Comparison of ENCODE assay signal across 22 mouse cellular contexts in the genomic region with DNA sequence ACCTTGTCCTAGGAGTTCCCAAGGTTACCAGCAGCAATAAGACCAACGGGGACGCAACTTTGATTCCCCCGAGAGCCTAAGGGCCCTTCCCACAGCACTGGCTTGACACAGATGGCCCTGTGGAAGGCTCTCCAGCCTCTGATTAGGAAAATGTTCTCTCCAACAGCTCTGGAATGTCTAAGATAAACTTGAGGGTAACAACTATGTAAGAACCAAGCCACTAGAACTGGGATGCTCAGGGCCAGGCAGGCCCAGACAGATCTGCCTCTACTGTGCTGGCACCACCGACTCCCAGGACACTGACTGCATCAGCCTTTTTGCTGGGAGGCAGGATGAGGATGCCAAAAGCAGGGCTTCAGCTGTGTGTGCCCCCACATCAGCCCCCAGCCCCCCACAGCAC.
DNase-seq lines count a peak whose midpoint lies in the region; ATAC-seq lines count a peak whose summit lies in the region.
"Had no signal": no experiment of that assay in that cellular context is flagged by ENCODE, and none has a peak within 500 bp of the region (broad histone marks: within the 10 kb centered on the region; RNA-seq: fewer than 3 reads in every experiment).

No protein-coding gene starts in this region.

- peak overlapping the region; percentile 24; the same call in 1 of the 2 replicates for H3K27ac ChIP-seq in heart, embryonic 12.5 days (ENCODE audit: poor library complexity, severe bottlenecking)
- no peak overlapping the region for H3K27ac ChIP-seq in liver, embryonic 16.5 days (ENCODE audit: low read length)
- no peak overlapping the region for H3K27ac ChIP-seq in liver, embryonic 12.5 days
- H3K27ac ChIP-seq in embryonic facial prominence, embryonic 13.5 days: peak overlapping the region; percentile 75
- H3K27ac ChIP-seq in limb, embryonic 11.5 days (replicated peaks; ENCODE audit: low read depth, low read length): 0 out of 2 replicates have a peak overlapping the region, but pooled peaks have one; percentile 3
- H3K27ac ChIP-seq: embryonic facial prominence, embryonic 12.5 days; hindbrain, embryonic 12.5 days; kidney, postnatal 0 days; layer of hippocampus, adult 2 months; midbrain, embryonic 10.5 days; neural tube, embryonic 13.5 days had no signal

- no peaks in the 10 kb centered on the region for H3K36me3 ChIP-seq in heart, embryonic 12.5 days
- no peaks in the 10 kb centered on the region for H3K36me3 ChIP-seq in liver, embryonic 16.5 days (ENCODE audit: control insufficient read depth, insufficient read depth)
- H3K36me3 ChIP-seq in liver, embryonic 12.5 days: no peaks in the 10 kb centered on the region
- H3K36me3 ChIP-seq in embryonic facial prominence, embryonic 13.5 days: no peaks in the 10 kb centered on the region
- no peaks in the 10 kb centered on the region for H3K36me3 ChIP-seq in limb, embryonic 11.5 days (ENCODE audit: control insufficient read depth, insufficient read depth, low read length)
- H3K36me3 ChIP-seq: embryonic facial prominence, embryonic 12.5 days; hindbrain, embryonic 12.5 days; midbrain, embryonic 10.5 days; neural tube, embryonic 13.5 days had no signal

- no peak overlapping the region for H3K4me3 ChIP-seq in heart, embryonic 12.5 days
- H3K4me3 ChIP-seq in liver, embryonic 16.5 days (ENCODE audit: low read depth, low read length): no peak overlapping the region
- no peak overlapping the region for H3K4me3 ChIP-seq in liver, embryonic 12.5 days
- no peak overlapping the region for H3K4me3 ChIP-seq in embryonic facial prominence, embryonic 13.5 days
- H3K4me3 ChIP-seq in limb, embryonic 11.5 days (ENCODE audit: low read depth, low read length): no peak overlapping the region
- H3K4me3 ChIP-seq: embryonic facial prominence, embryonic 12.5 days; hindbrain, embryonic 12.5 days; layer of hippocampus, adult 2 months; midbrain, embryonic 10.5 days; neural tube, embryonic 13.5 days had no signal

- DNase-seq in heart, postnatal 36 days: no peak
- DNase-seq in limb, embryonic 11.5 days (ENCODE audit: low spot score): no peak
- no peak for DNase-seq in embryo, embryonic 10.5 days (ENCODE audit: low spot score)
- no peak for DNase-seq in MN1 (ENCODE audit: low spot score)
- DNase-seq: adrenal gland, postnatal 36 days; B cell, adult 2 months; gastrocnemius, postnatal 25 days; lung, postnatal 36 days; thymus, postnatal 25 days had no signal

- H3K4me1 ChIP-seq in heart, embryonic 12.5 days (replicated peaks): peaks cover 37% of the 10 kb centered on the region
- H3K4me1 ChIP-seq in liver, embryonic 16.5 days (ENCODE audit: control insufficient read depth, low read depth, low read length): no peaks in the 10 kb centered on the region
- 0 out of 2 replicates have a peak, but pooled peaks cover 4% of the 10 kb centered on the region for H3K4me1 ChIP-seq in liver, embryonic 12.5 days
- H3K4me1 ChIP-seq in embryonic facial prominence, embryonic 13.5 days: peaks cover 48% of the 10 kb centered on the region
- peaks cover 37% of the 10 kb centered on the region for H3K4me1 ChIP-seq in limb, embryonic 11.5 days (ENCODE audit: control insufficient read depth, insufficient read depth, low read length)
- H3K4me1 ChIP-seq: midbrain, embryonic 10.5 days had no signal

- no peak overlapping the region for H3K4me2 ChIP-seq in heart, embryonic 12.5 days
- no peak overlapping the region for H3K4me2 ChIP-seq in liver, embryonic 16.5 days (ENCODE audit: low read depth, low read length)
- H3K4me2 ChIP-seq in liver, embryonic 12.5 days: no peak overlapping the region
- H3K4me2 ChIP-seq in embryonic facial prominence, embryonic 13.5 days: no peak overlapping the region
- no peak overlapping the region for H3K4me2 ChIP-seq in limb, embryonic 11.5 days (ENCODE audit: low read depth, severe bottlenecking)
- H3K4me2 ChIP-seq: embryonic facial prominence, embryonic 12.5 days; hindbrain, embryonic 12.5 days; neural tube, embryonic 13.5 days had no signal

- ATAC-seq in heart, embryonic 12.5 days (ENCODE audit: insufficient number of reproducible peaks, low FRiP score): no peak
- 0 out of 2 replicates have a peak, but pooled peaks have one; percentile 24 for ATAC-seq in liver, embryonic 16.5 days (ENCODE audit: low read depth)
- ATAC-seq in liver, embryonic 12.5 days: no peak
- 0 out of 2 replicates have a peak, but pooled peaks have one; percentile 18 for ATAC-seq in embryonic facial prominence, embryonic 13.5 days (ENCODE audit: insufficient number of reproducible peaks, insufficient read depth, low FRiP score, low TSS enrichment, low read depth)
- no peak for ATAC-seq in limb, embryonic 11.5 days (ENCODE audit: insufficient number of reproducible peaks, low FRiP score, low TSS enrichment, low read depth)
- ATAC-seq: activated CD4-positive, CD25-positive, alpha-beta regulatory T cell, adult 4 months; inflammation-experienced regulatory T-cells, adult 6 months; Patski had no signal

- WGBS in heart, embryonic 12.5 days: 28% methylated on average over 4 of the region's 4 CpGs
- WGBS in liver, embryonic 16.5 days (ENCODE audit: insufficient replicate concordance): 55% methylated on average over 4 of the region's 4 CpGs
- WGBS in liver, embryonic 12.5 days (ENCODE audit: insufficient replicate concordance): 65% methylated on average over 4 of the region's 4 CpGs
- 62% methylated on average over 4 of the region's 4 CpGs for WGBS in embryonic facial prominence, embryonic 13.5 days
- WGBS in limb, embryonic 11.5 days: 59% methylated on average over 4 of the region's 4 CpGs

- H3K27me3 ChIP-seq in heart, embryonic 12.5 days (replicated peaks): no peaks in the 10 kb centered on the region
- H3K27me3 ChIP-seq in liver, embryonic 16.5 days (ENCODE audit: control insufficient read depth, insufficient read depth, low read depth, low read length): no peaks in the 10 kb centered on the region; the same call in 1 of the 2 replicates
- peaks cover 42% of the 10 kb centered on the region; the same call in 1 of the 2 replicates for H3K27me3 ChIP-seq in liver, embryonic 12.5 days (replicated peaks)
- H3K27me3 ChIP-seq in embryonic facial prominence, embryonic 13.5 days: no peaks in the 10 kb centered on the region
- H3K27me3 ChIP-seq in limb, embryonic 11.5 days (ENCODE audit: control insufficient read depth, insufficient read depth, low read length): no peaks in the 10 kb centered on the region
- H3K27me3 ChIP-seq: embryonic facial prominence, embryonic 12.5 days; hindbrain, embryonic 12.5 days; neural tube, embryonic 13.5 days; Patski had no signal

- intact Hi-C loops in heart, postnatal 36 days (cut with DNase I): loop anchor here (2.0 to 5.0 kb wide), 2 partner anchors 21 to 87 kb away; a partner anchor contains a TSS

- H3K9me3 ChIP-seq in heart, embryonic 12.5 days (replicated peaks): no peaks in the 10 kb centered on the region
- no peaks in the 10 kb centered on the region for H3K9me3 ChIP-seq in liver, embryonic 16.5 days (replicated peaks; ENCODE audit: control insufficient read depth, low read length)
- H3K9me3 ChIP-seq in liver, embryonic 12.5 days (replicated peaks): no peaks in the 10 kb centered on the region
- no peaks in the 10 kb centered on the region for H3K9me3 ChIP-seq in embryonic facial prominence, embryonic 13.5 days
- no peaks in the 10 kb centered on the region for H3K9me3 ChIP-seq in limb, embryonic 11.5 days (ENCODE audit: control insufficient read depth, low read length)
- H3K9me3 ChIP-seq: embryonic facial prominence, embryonic 12.5 days; hindbrain, embryonic 12.5 days; midbrain, embryonic 10.5 days; neural tube, embryonic 13.5 days had no signal

- H3K9ac ChIP-seq in heart, embryonic 12.5 days: no peak overlapping the region
- H3K9ac ChIP-seq in liver, embryonic 16.5 days (ENCODE audit: low read depth, low read length): no peak overlapping the region
- no peak overlapping the region for H3K9ac ChIP-seq in liver, embryonic 12.5 days
- no peak overlapping the region for H3K9ac ChIP-seq in embryonic facial prominence, embryonic 13.5 days
- no peak overlapping the region for H3K9ac ChIP-seq in limb, embryonic 11.5 days (ENCODE audit: low read length)
- H3K9ac ChIP-seq: embryonic facial prominence, embryonic 12.5 days; hindbrain, embryonic 12.5 days; neural tube, embryonic 13.5 days had no signal

Comparison
In these comparisons a context has a peak if more than half of its experiments do, and no peak if none do; other contexts are left out.
1. ATAC-seq: peak in liver, embryonic 16.5 days (single experiment) and embryonic facial prominence, embryonic 13.5 days (single experiment); none in heart, embryonic 12.5 days (single experiment), liver, embryonic 12.5 days (single experiment) and limb, embryonic 11.5 days (single experiment).
2. H3K27ac ChIP-seq: peak in heart, embryonic 12.5 days (single experiment), embryonic facial prominence, embryonic 13.5 days (single experiment) and limb, embryonic 11.5 days (single experiment); none in liver, embryonic 16.5 days (single experiment) and liver, embryonic 12.5 days (single experiment).